Mouse (Mus musculus) spleen, adult 2 months (tissue): ENCODE results near the gene Lrrtm3.

Source experiments
- CTCF ChIP-seq: fragments of 200-500 bp; IDR thresholded peaks from 2 replicates; pipeline ENCODE4 v1.5.1; 2011; ENCODE audit warnings: mild to moderate bottlenecking, inconsistent platforms; ENCODE audit not compliant: insufficient read depth, insufficient read length, insufficient replicate concordance; ENCODE audit errors: extremely low read depth
- POLR2A ChIP-seq: fragments of 200-500 bp; IDR thresholded peaks from 2 replicates; pipeline ENCODE4 v1.6.1; 2011; ENCODE audit warnings: low read depth, low read length, inconsistent platforms

GRCm38 (mm10) chr10:63899891-63900290 lies 190.2 kb downstream of the Lrrtm3 start:
- TF ChIP-seq POLR2A (no peak), CTCF (no peak)
